8 mouse cellular contexts compared by ENCODE assay signal in the genomic region with DNA sequence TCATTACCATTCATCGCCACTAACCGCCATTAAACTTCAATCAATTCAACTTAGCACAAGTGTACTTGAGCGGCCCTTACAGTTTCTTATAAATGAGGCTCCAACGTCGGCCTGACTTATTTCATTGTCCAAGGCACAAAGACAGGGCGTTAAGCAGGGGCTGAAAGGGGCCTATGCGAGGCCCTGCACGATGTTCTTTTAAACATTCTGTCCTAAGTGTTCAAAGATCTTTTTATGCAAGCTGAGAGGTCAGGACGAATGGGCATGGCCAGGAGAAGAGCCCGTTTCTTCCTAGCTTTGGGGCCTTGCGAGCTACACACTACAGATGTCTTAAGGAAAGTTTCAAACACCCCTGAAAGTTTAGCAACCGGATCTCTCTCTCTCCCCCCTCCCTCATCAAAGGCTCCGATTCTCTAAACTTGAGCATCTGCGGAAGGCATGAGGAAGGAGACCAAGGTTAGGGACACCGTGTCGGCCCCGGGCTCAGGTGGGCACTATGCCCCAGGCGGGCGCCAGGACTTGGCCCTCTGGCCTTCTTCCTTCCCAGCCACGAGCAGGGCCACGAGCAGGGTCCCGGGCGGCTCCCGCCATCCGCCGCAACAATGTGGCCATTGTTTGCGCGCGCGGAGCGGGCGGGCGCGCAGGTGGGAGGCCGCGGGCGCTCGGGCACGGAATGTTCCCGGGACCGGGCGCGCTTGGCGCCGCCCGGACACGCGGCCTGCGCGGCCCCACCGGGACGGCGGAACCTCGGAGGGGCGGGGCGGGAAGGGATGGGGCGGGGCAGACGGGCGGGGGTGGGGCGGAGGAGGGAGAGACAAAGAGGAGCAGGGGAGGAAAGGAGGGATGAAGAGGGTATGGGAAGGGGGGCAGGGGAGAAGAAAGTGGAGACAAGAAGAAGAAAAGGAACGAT. TPM values are rescaled to one million over a fixed set of nuclear protein-coding genes. Genes with fewer than 3 reads are reported as not detected.
A peak's percentile ranks its signal among the peaks of the same experiment; 100 is the strongest.
DNase-seq lines count a peak whose midpoint lies in the region; ATAC-seq and TF ChIP-seq lines count a peak whose summit lies in the region.

No protein-coding gene starts in this region.

- 5% methylated on average over 54 of the region's 61 CpGs for WGBS in heart, embryonic 12.5 days
- 3% methylated on average over 51 of the region's 61 CpGs for WGBS in kidney, embryonic 16.5 days
- WGBS in lung, embryonic 14.5 days = 1% methylated on average over 58 of the region's 61 CpGs
- 1% methylated on average over 51 of the region's 61 CpGs for WGBS in stomach, embryonic 14.5 days

- H3K27me3 ChIP-seq in heart, embryonic 12.5 days (replicated peaks) = peaks cover 22% of the 10 kb centered on the region
- H3K27me3 ChIP-seq in kidney, embryonic 16.5 days (ENCODE audit: insufficient read depth, low read length) = peaks cover 22% of the 10 kb centered on the region
- peaks cover 26% of the 10 kb centered on the region for H3K27me3 ChIP-seq in lung, embryonic 14.5 days (ENCODE audit: insufficient read depth, low read length)
- no peaks in the 10 kb centered on the region for H3K27me3 ChIP-seq in stomach, embryonic 14.5 days (ENCODE audit: control insufficient read depth, insufficient read depth, low read length)

- ATAC-seq in heart, embryonic 12.5 days (ENCODE audit: insufficient number of reproducible peaks, low FRiP score) = peak; percentile 73
- peak; percentile 52 for ATAC-seq in kidney, embryonic 16.5 days (ENCODE audit: low FRiP score, low TSS enrichment)
- ATAC-seq in lung, embryonic 14.5 days (ENCODE audit: insufficient read depth) = peak; percentile 40; the same call in 1 of the 2 replicates
- peak; percentile 56 for ATAC-seq in stomach, embryonic 14.5 days (ENCODE audit: insufficient number of reproducible peaks, insufficient read depth, low FRiP score, low read depth)
- no peak for ATAC-seq in monocyte, adult 5-6 weeks (replicated peaks; ENCODE audit: insufficient number of reproducible peaks, low FRiP score, low TSS enrichment, poor library complexity, severe bottlenecking)

- peak overlapping the region; percentile 88 for H3K4me2 ChIP-seq in heart, embryonic 12.5 days
- peak overlapping the region; percentile 82 for H3K4me2 ChIP-seq in kidney, embryonic 16.5 days (replicated peaks; ENCODE audit: low read depth, low read length)
- H3K4me2 ChIP-seq in lung, embryonic 14.5 days = peak overlapping the region; percentile 90
- peak overlapping the region; percentile 68 for H3K4me2 ChIP-seq in stomach, embryonic 14.5 days (replicated peaks; ENCODE audit: low read depth, low read length)

- no peak for TF ChIP-seq CTCF in lung, embryonic 14.5 days (IDR thresholded peaks at IDR 0.05; ENCODE audit: low read depth)

- H3K4me3 ChIP-seq in heart, embryonic 12.5 days = peak overlapping the region; percentile 67
- H3K4me3 ChIP-seq in kidney, embryonic 16.5 days (ENCODE audit: low read length) = peak overlapping the region; percentile 55
- H3K4me3 ChIP-seq in lung, embryonic 14.5 days (ENCODE audit: low read depth, low read length) = peak overlapping the region; percentile 50
- H3K4me3 ChIP-seq in stomach, embryonic 14.5 days (ENCODE audit: low read depth, low read length) = peak overlapping the region; percentile 38

- H3K9me3 ChIP-seq in heart, embryonic 12.5 days (replicated peaks) = no peaks in the 10 kb centered on the region
- H3K9me3 ChIP-seq in kidney, embryonic 16.5 days (ENCODE audit: low read length) = no peaks in the 10 kb centered on the region
- no peaks in the 10 kb centered on the region for H3K9me3 ChIP-seq in lung, embryonic 14.5 days (ENCODE audit: low read depth, low read length)
- no peaks in the 10 kb centered on the region for H3K9me3 ChIP-seq in stomach, embryonic 14.5 days (ENCODE audit: control insufficient read depth, low read depth, low read length)

- peaks cover 25% of the 10 kb centered on the region for H3K4me1 ChIP-seq in heart, embryonic 12.5 days (replicated peaks)
- H3K4me1 ChIP-seq in kidney, embryonic 16.5 days (ENCODE audit: insufficient read depth, low read length) = peaks cover 41% of the 10 kb centered on the region
- H3K4me1 ChIP-seq in lung, embryonic 14.5 days (ENCODE audit: insufficient read depth) = peaks cover 25% of the 10 kb centered on the region
- peaks cover 28% of the 10 kb centered on the region for H3K4me1 ChIP-seq in stomach, embryonic 14.5 days (ENCODE audit: control insufficient read depth, insufficient read depth, low read length)

- H3K27ac ChIP-seq in heart, embryonic 12.5 days (ENCODE audit: poor library complexity, severe bottlenecking) = peak overlapping the region; percentile 45; the same call in 1 of the 2 replicates
- H3K27ac ChIP-seq in kidney, embryonic 16.5 days (ENCODE audit: low read length) = peak overlapping the region; percentile 90
- peak overlapping the region; percentile 95 for H3K27ac ChIP-seq in lung, embryonic 14.5 days (ENCODE audit: low read depth)
- H3K27ac ChIP-seq in stomach, embryonic 14.5 days (ENCODE audit: low read length) = peak overlapping the region; percentile 86

- H3K9ac ChIP-seq in heart, embryonic 12.5 days = peak overlapping the region; percentile 86
- H3K9ac ChIP-seq in kidney, embryonic 16.5 days (replicated peaks; ENCODE audit: low read length) = peak overlapping the region; percentile 85
- H3K9ac ChIP-seq in lung, embryonic 14.5 days = peak overlapping the region; percentile 74
- H3K9ac ChIP-seq in stomach, embryonic 14.5 days (replicated peaks; ENCODE audit: low read depth, low read length) = peak overlapping the region; percentile 43; the same call in 1 of the 2 replicates

- H3K36me3 ChIP-seq in heart, embryonic 12.5 days = no peaks in the 10 kb centered on the region
- H3K36me3 ChIP-seq in kidney, embryonic 16.5 days (ENCODE audit: insufficient read depth, low read length) = no peaks in the 10 kb centered on the region
- no peaks in the 10 kb centered on the region for H3K36me3 ChIP-seq in lung, embryonic 14.5 days (ENCODE audit: insufficient read depth)
- no peaks in the 10 kb centered on the region for H3K36me3 ChIP-seq in stomach, embryonic 14.5 days (ENCODE audit: control insufficient read depth, insufficient read depth, low read length)

- DNase-seq in ovary, postnatal 36 days (ENCODE audit: low spot score) = peak; percentile 63
- no peak for DNase-seq in ovary, postnatal 10 days (ENCODE audit: low spot score)
- DNase-seq in embryo, embryonic 11 days = peak; percentile 79
- DNase-seq in lung, embryonic 14.5 days = peak; percentile 71

RNA-seq across cellular contexts. Expression of gene Gli2, which starts 5.7 kb away (rescaled TPM):
- polyA plus RNA-seq in heart, embryonic 12.5 days (2016; fragmentation: Nextera tagmentation; extraction: Ambion mirVana) = 3.3 and 4.0 TPM in 2 replicates
- 6.5 and 7.3 TPM in 2 replicates for polyA plus RNA-seq in kidney, embryonic 16.5 days (2015; fragmentation: Nextera tagmentation; extraction: Ambion mirVana)
- 13.4 and 15.1 TPM in 2 replicates for polyA plus RNA-seq in lung, embryonic 14.5 days (2014; fragmentation: Nextera tagmentation; extraction: Ambion mirVana)
- polyA plus RNA-seq in stomach, embryonic 14.5 days (2014; fragmentation: Nextera tagmentation; extraction: Ambion mirVana) = 15.6 and 18.5 TPM in 2 replicates
- total RNA-seq in monocyte, adult 5-6 weeks (2017) = 0.29 TPM in 1 of 3 replicates, not detected in the others

Comparison
In these comparisons a context has a peak if more than half of its experiments do, and no peak if none do; other contexts are left out.
1. H3K27ac ChIP-seq: peak in every context shown above with its lines; median percentile 95 in lung, embryonic 14.5 days; 90 in kidney, embryonic 16.5 days; 86 in stomach, embryonic 14.5 days; 45 in heart, embryonic 12.5 days.